In genomic region chr8:85456536-85456935, GRCm38 (mm10) we compare ENCODE assay signal across 7 mouse cellular contexts. TPM values are rescaled to one million over a fixed set of nuclear protein-coding genes. Genes with fewer than 3 reads are reported as not detected.
DNase-seq lines count a peak whose midpoint lies in the region; ATAC-seq lines count a peak whose summit lies in the region.

No protein-coding gene starts in this region.

- H3K4me2 ChIP-seq in lung, embryonic 16.5 days (ENCODE audit: low read depth, low read length) = no peak overlapping the region

- no peak overlapping the region for H3K9ac ChIP-seq in lung, embryonic 16.5 days (ENCODE audit: low read length)

- 7% methylated on average over 14 of the region's 14 CpGs for WGBS in lung, embryonic 16.5 days

- H3K27ac ChIP-seq in lung, embryonic 16.5 days (ENCODE audit: low read length) = no peak overlapping the region

- H3K4me1 ChIP-seq in lung, embryonic 16.5 days (replicated peaks; ENCODE audit: control insufficient read depth, insufficient read depth, low read length) = no peaks in the 10 kb centered on the region

- H3K9me3 ChIP-seq in lung, embryonic 16.5 days (ENCODE audit: control insufficient read depth, low read length) = no peaks in the 10 kb centered on the region

- H3K27me3 ChIP-seq in lung, embryonic 16.5 days (ENCODE audit: control insufficient read depth, insufficient read depth, low read depth, low read length) = no peaks in the 10 kb centered on the region

- H3K36me3 ChIP-seq in lung, embryonic 16.5 days (ENCODE audit: control insufficient read depth, insufficient read depth, low read length) = no peaks in the 10 kb centered on the region

- peak; percentile 68; the same call in 1 of the 2 replicates for ATAC-seq in lung, embryonic 16.5 days (ENCODE audit: low read depth)

- H3K4me3 ChIP-seq in lung, embryonic 16.5 days (ENCODE audit: low read length) = no peak overlapping the region

- peak; percentile 12 to 44 for DNase-seq in CD8-positive naive resting alpha-beta T cell, adult 2 months (ENCODE audit: low read depth in 2 of 2, low spot score in 2 of 2)
- peak; percentile 94 for DNase-seq in NIH3T3 (ENCODE audit: low read depth)
- peak; percentile 47 to 80 for DNase-seq in cerebellum, postnatal 25 days
- DNase-seq in gastrocnemius, postnatal 25 days = peak; percentile 28
- peak; percentile 73 to 85 for DNase-seq in kidney, postnatal 25 days
- DNase-seq in right cerebral cortex, postnatal 10 days (ENCODE audit: low spot score in 2 of 2) = peak; percentile 67 to 85

RNA-seq across cellular contexts. Expression of gene 4921524J17Rik, which starts 23.9 kb away (rescaled TPM):
- 10 to 100 TPM; 10.3 to 10.7 TPM for total RNA-seq in gastrocnemius, postnatal 25 days (2021)
- polyA plus RNA-seq in lung, embryonic 16.5 days (2015; fragmentation: Nextera tagmentation; extraction: Ambion mirVana) = 38.2 and 44.6 TPM in 2 replicates

RNA-seq across cellular contexts. Expression of gene Gpt2, which starts 35.8 kb away (rescaled TPM):
- total RNA-seq in gastrocnemius, postnatal 25 days (2021) = 100 to 1,000 TPM; 153 to 217 TPM
- polyA plus RNA-seq in lung, embryonic 16.5 days (2015; fragmentation: Nextera tagmentation; extraction: Ambion mirVana) = 13.8 and 15.5 TPM in 2 replicates

Comparison
In these comparisons a context has a peak if more than half of its experiments do, and no peak if none do; other contexts are left out.
1. DNase-seq: peak in every context shown above with its lines; median percentile 94 in NIH3T3; 79 in kidney, postnatal 25 days; 76 in right cerebral cortex, postnatal 10 days; 64 in cerebellum, postnatal 25 days; 28 in CD8-positive naive resting alpha-beta T cell, adult 2 months; 28 in gastrocnemius, postnatal 25 days.